Mouse (Mus musculus) embryonic facial prominence, embryonic 11.5 days (tissue): ENCODE measurements around the gene Laptm4a. TPM values are rescaled to one million over a fixed set of nuclear protein-coding genes. Genes with fewer than 3 reads are reported as not detected.

Experiments
- ATAC-seq: fragments of 200-750 bp; cut with Nextera tagmentation; replicated peaks from 2 replicates; pipeline ENCODE4 v1.8.0; 2017; ENCODE audit warnings: low read depth; ENCODE audit not compliant: insufficient number of reproducible peaks, low FRiP score, low TSS enrichment
- DNase-seq: peaks from one replicate; pipeline ENCODE4 v3.0.0-alpha.2; 2015; ENCODE audit warnings: low spot score
- H3K27ac ChIP-seq: fragments of 300-500 bp; sonication (generic); replicated peaks from 2 replicates; pipeline ENCODE4 v1.5.1; 2014; ENCODE audit warnings: mild to moderate bottlenecking, low read depth, low read length, control low read depth
- H3K27me3 ChIP-seq: fragments of 300-500 bp; sonication (generic); 2 replicates; pipeline ENCODE4 v1.6.1; 2014; ENCODE audit warnings: mild to moderate bottlenecking, low read length, moderate library complexity, mixed read lengths; ENCODE audit not compliant: control insufficient read depth, insufficient read depth
- H3K36me3 ChIP-seq: fragments of 300-500 bp; sonication (generic); replicated peaks from 2 replicates; pipeline ENCODE4 v1.6.1; 2014; ENCODE audit warnings: low read depth, mild to moderate bottlenecking, low read length, moderate library complexity, mixed read lengths; ENCODE audit not compliant: control insufficient read depth, insufficient read depth
- H3K4me1 ChIP-seq: fragments of 300-500 bp; sonication (generic); 2 replicates; pipeline ENCODE4 v1.6.1; 2014; ENCODE audit warnings: low read length, mixed read lengths; ENCODE audit not compliant: control insufficient read depth, insufficient read depth
- H3K4me2 ChIP-seq: fragments of 300-500 bp; sonication (generic); 2 replicates; pipeline ENCODE4 v1.6.1; 2014; ENCODE audit warnings: low read depth, mild to moderate bottlenecking, control low read depth, low read length, moderate library complexity
- H3K4me3 ChIP-seq: fragments of 300-500 bp; sonication (generic); 2 replicates; pipeline ENCODE4 v1.5.1; 2014; ENCODE audit warnings: low read depth, low read length, control low read depth
- H3K9ac ChIP-seq: fragments of 300-500 bp; sonication (generic); replicated peaks from 2 replicates; pipeline ENCODE4 v1.6.1; 2014; ENCODE audit warnings: mild to moderate bottlenecking, control low read depth, low read length
- H3K9me3 ChIP-seq: fragments of 300-500 bp; sonication (generic); replicated peaks from 2 replicates; pipeline ENCODE4 v1.6.1; 2016; ENCODE audit warnings: mild to moderate bottlenecking, low read length, inconsistent platforms, mixed read lengths; ENCODE audit not compliant: control insufficient read depth
- WGBS: fragments of 180-500 bp; shearing (Covaris S2); extraction: QIAGEN DNeasy Blood & Tissue Kit; methylation state at CpG from one replicate; pipeline ENCODE4 v1.1.7; 2014; 5-methylcytosine and 5-hydroxymethylcytosine counted together
- polyA plus RNA-seq: library from polyadenylated mRNA; unstranded; fragments of >200 nt; fragmentation: Nextera tagmentation; extraction: Ambion mirVana; gene quantifications from 2 replicates; pipeline ENCODE4 v1.2.1, GENCODE M21; 2014

The Laptm4a gene
- polyA plus RNA-seq, 1 experiment from 2014 or later, result 224 TPM

- 60% methylated on average over 9 of the region's 9 CpGs for WGBS
- no peaks in the 10 kb centered on the region for H3K9me3 ChIP-seq
- H3K9ac ChIP-seq, result no peak overlapping the region
- DNase-seq (no peak), ATAC-seq (no peak)
- peaks cover 4% of the 10 kb centered on the region; the same call in 1 of the 2 replicates for H3K4me1 ChIP-seq
- H3K36me3 ChIP-seq, result no peaks in the 10 kb centered on the region
- H3K4me3 ChIP-seq, result no peak overlapping the region
- no peaks in the 10 kb centered on the region for H3K27me3 ChIP-seq
- no peak overlapping the region for H3K27ac ChIP-seq
- no peak overlapping the region; the same call in 1 of the 2 replicates for H3K4me2 ChIP-seq
These were observed 25.7 kb downstream of the Laptm4a start for GRCm38 (mm10) chr12:8947163-8947562.

GRCm38 (mm10) chr12:8947714-8948464, 26.4 kb downstream of the Laptm4a start, which contains the start of gene Matn3:
Matn3 (plus strand) TSS chr12:8947929.
- DNase-seq (peak; percentile 80), ATAC-seq (peak; percentile 79)
- Histone ChIP-seq H3K36me3 (no peaks in the 10 kb centered on the region), H3K4me1 (peaks cover 4% of the 10 kb centered on the region; the same call in 1 of the 2 replicates), H3K27me3 (no peaks in the 10 kb centered on the region), H3K9me3 (no peaks in the 10 kb centered on the region), H3K9ac (peak within 1 kb of the TSS; percentile 58), H3K4me3 (peak within 1 kb of the TSS; percentile 43), H3K4me2 (peak within 1 kb of the TSS; percentile 97), H3K27ac (no peak within 1 kb of the TSS)
- WGBS, result 1% methylated on average over 42 of the region's 42 CpGs

- peaks cover 3% of the 10 kb centered on the region; the same call in 1 of the 2 replicates for H3K4me1 ChIP-seq
- no peak overlapping the region for H3K4me3 ChIP-seq
- H3K4me2 ChIP-seq, result no peak overlapping the region
- H3K27me3 ChIP-seq, result no peaks in the 10 kb centered on the region
- DNase-seq, result peak; percentile 60
- no peaks in the 10 kb centered on the region for H3K36me3 ChIP-seq
- WGBS, result 42% methylated on average over 10 of the region's 10 CpGs
- no peak overlapping the region for H3K9ac ChIP-seq
- no peak for ATAC-seq
- H3K27ac ChIP-seq, result no peak overlapping the region
- H3K9me3 ChIP-seq, result no peaks in the 10 kb centered on the region
These were observed 31.7 kb downstream of the Laptm4a start for GRCm38 (mm10) chr12:8953136-8953535.

GRCm38 (mm10) chr12:8954161-8954561, 32.7 kb downstream of the Laptm4a start:
- Histone ChIP-seq H3K4me2 (no peak overlapping the region), H3K4me1 (no peaks in the 10 kb centered on the region), H3K27ac (no peak overlapping the region), H3K9me3 (no peaks in the 10 kb centered on the region), H3K9ac (no peak overlapping the region), H3K27me3 (no peaks in the 10 kb centered on the region), H3K36me3 (no peaks in the 10 kb centered on the region), H3K4me3 (no peak overlapping the region)
- DNase-seq (no peak), ATAC-seq (no peak)
- WGBS, result 48% methylated on average over 9 of the region's 9 CpGs

GRCm38 (mm10) chr12:8961607-8962316, 40.3 kb downstream of the Laptm4a start:
- no peaks in the 10 kb centered on the region for H3K4me1 ChIP-seq
- H3K36me3 ChIP-seq, result no peaks in the 10 kb centered on the region
- no peaks in the 10 kb centered on the region for H3K27me3 ChIP-seq
- no peak overlapping the region for H3K9ac ChIP-seq
- DNase-seq (no peak), ATAC-seq (no peak)
- H3K9me3 ChIP-seq, result no peaks in the 10 kb centered on the region
- no peak overlapping the region for H3K4me2 ChIP-seq
- WGBS, result 72% methylated on average over 9 of the region's 9 CpGs
- H3K27ac ChIP-seq, result no peak overlapping the region
- H3K4me3 ChIP-seq, result no peak overlapping the region

DNA sequence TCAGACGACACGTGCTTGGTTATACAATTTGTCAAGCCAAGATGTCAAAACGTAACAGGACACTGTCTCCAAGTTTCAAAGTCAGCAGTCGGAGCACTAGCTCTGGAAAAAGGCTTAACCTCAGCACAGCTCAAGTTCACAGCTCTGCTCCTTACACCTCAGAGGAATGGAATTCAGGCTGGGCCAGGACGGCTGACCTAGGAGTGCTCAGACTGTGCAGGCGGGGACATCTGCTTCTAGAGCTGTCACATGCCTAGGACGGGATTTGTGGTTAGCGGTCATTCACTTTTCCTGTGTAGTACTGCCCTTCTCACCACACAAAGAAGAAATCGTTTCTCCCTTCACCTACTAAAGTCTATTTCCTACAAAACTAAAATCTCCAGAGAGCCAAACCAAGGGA, 48.4 kb downstream of the Laptm4a start:
- 23% methylated on average over 9 of the region's 9 CpGs for WGBS
- no peak overlapping the region for H3K27ac ChIP-seq
- peak; percentile 76; the same call in 1 of the 2 replicates for ATAC-seq
- no peak overlapping the region for H3K4me2 ChIP-seq
- no peaks in the 10 kb centered on the region for H3K4me1 ChIP-seq
- DNase-seq, result peak; percentile 65
- no peaks in the 10 kb centered on the region for H3K9me3 ChIP-seq
- no peaks in the 10 kb centered on the region for H3K27me3 ChIP-seq
- H3K36me3 ChIP-seq, result no peaks in the 10 kb centered on the region
- H3K9ac ChIP-seq, result no peak overlapping the region
- no peak overlapping the region for H3K4me3 ChIP-seq

- no peaks in the 10 kb centered on the region for H3K4me1 ChIP-seq
- peak within 1 kb of the TSS; percentile 89 for H3K4me2 ChIP-seq
- H3K9ac ChIP-seq, result peak within 1 kb of the TSS; percentile 72
- DNase-seq (peak; percentile 86), ATAC-seq (peak; percentile 82)
- H3K4me3 ChIP-seq, result peak within 1 kb of the TSS; percentile 64
- peak within 1 kb of the TSS; percentile 52; the same call in 1 of the 2 replicates for H3K27ac ChIP-seq
- under 1% methylated on average over 45 of the region's 45 CpGs for WGBS
- H3K9me3 ChIP-seq, result no peaks in the 10 kb centered on the region
- no peaks in the 10 kb centered on the region; the same call in 1 of the 2 replicates for H3K36me3 ChIP-seq
- no peaks in the 10 kb centered on the region for H3K27me3 ChIP-seq
These were observed 52.5 kb downstream of the Laptm4a start, which contains the start of gene Wdr35 for GRCm38 (mm10) chr12:8973820-8974465. Wdr35 (plus strand) TSS chr12:8973892.
